Mouse (Mus musculus) ES-Bruce4 (cell line): ENCODE results near the gene Myof.

ENCODE experiments used
- CTCF ChIP-seq: IDR thresholded peaks from one replicate; pipeline ENCODE4 v1.8.1; 2011; ENCODE audit warnings: low read depth, low read length
- EP300 ChIP-seq: IDR thresholded peaks from 2 replicates; pipeline ENCODE4 v1.6.1; 2011; ENCODE audit warnings: low read depth, low read length; ENCODE audit not compliant: insufficient read depth
- POLR2A ChIP-seq: IDR thresholded peaks from one replicate; pipeline ENCODE4 v1.8.1; 2011; ENCODE audit warnings: low read length; ENCODE audit not compliant: insufficient read depth

DNA sequence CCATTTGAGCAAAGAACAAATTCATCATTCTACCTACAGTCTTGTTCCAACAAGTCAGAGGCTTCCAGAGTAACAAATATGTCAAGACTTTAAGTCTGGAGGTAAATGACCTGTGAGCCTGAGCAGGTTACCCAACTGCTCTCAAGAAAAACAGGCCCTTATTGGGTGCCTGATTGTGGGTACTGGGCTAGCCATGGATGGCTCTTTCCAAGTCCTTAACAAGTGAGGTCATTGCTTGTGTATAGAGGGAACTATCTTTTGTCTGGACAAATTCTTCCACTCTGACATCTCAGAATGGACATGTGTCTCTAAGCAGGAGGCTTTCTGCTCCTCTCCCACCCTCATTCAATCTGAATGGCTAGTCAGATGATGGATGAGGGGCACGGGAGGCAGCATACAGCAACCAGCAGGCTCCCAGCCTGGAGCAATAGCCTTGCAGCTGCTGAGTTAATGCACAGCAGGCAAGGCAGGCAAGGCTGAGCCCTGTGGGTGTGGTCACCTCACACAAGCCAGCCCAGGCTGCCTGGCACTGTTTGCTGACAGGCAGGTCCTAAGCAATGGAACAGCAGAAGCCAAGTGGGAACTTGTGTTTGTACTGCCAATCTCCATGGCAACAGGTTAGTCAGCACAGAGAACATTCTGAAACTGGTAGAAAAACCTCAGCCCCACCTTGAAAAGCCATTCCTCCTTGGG, 28.1 kb downstream of the Myof start:
- TF ChIP-seq POLR2A (no peak), CTCF (no peak), EP300 (no peak)
